Mouse (Mus musculus) yolk sac, embryonic 10.5 days (tissue): Measurements from ENCODE around the gene Zic2.
A peak's percentile ranks its signal among the peaks of the same experiment; 100 is the strongest.
"Not testable (repeated sequence)": the region's sequence is repeated elsewhere in the genome, so short reads cannot be mapped to it uniquely, and the experiment has no call there.

ENCODE experiments used
- DNase-seq: peaks from one replicate; pipeline ENCODE4 v3.0.0-alpha.2; 2017; ENCODE audit warnings: low spot score

Zic2 gene

GRCm38 (mm10) chr14:122474891-122475556 lies at the start of gene Zic2:
TSS of gene Zic2 (plus strand) at chr14:122475435.
- peak; percentile 65 for DNase-seq

- DNase-seq, result no peak
Measured at GRCm38 (mm10) chr14:122426529-122427203, 48.6 kb upstream of the Zic2 start.

- no peak for DNase-seq
Measured at GRCm38 (mm10) chr14:122427204-122427560, 48.1 kb upstream of the Zic2 start.

- DNase-seq, result no peak
Measured at GRCm38 (mm10) chr14:122427654-122428053, 47.6 kb upstream of the Zic2 start.

- DNase-seq, result no peak
Measured at GRCm38 (mm10) chr14:122432558-122432957, 42.7 kb upstream of the Zic2 start.

- no peak for DNase-seq
Measured at GRCm38 (mm10) chr14:122434039-122434438, 41.2 kb upstream of the Zic2 start.

- no peak for DNase-seq
Measured at GRCm38 (mm10) chr14:122436850-122437249, 38.4 kb upstream of the Zic2 start.

- DNase-seq, result no peak
Measured at GRCm38 (mm10) chr14:122449601-122450495, 25.4 kb upstream of the Zic2 start.

- DNase-seq, result peak; percentile 36
Measured at GRCm38 (mm10) chr14:122450496-122451382, 24.5 kb upstream of the Zic2 start, which contains the start of gene Gm5089. TSS of gene Gm5089 (minus strand) at chr14:122451115.

GRCm38 (mm10) chr14:122451551-122452145 lies 23.6 kb upstream of the Zic2 start:
- no peak for DNase-seq

- no peak for DNase-seq
Measured at GRCm38 (mm10) chr14:122452701-122453387, 22.4 kb upstream of the Zic2 start.

GRCm38 (mm10) chr14:122453388-122453995 lies 21.7 kb upstream of the Zic2 start:
- peak; percentile 42 for DNase-seq

GRCm38 (mm10) chr14:122453996-122454738 lies 21.1 kb upstream of the Zic2 start:
- no peak for DNase-seq

- DNase-seq, result no peak
Measured at GRCm38 (mm10) chr14:122454901-122455561, 20.2 kb upstream of the Zic2 start.

- DNase-seq, result no peak
Measured at GRCm38 (mm10) chr14:122455562-122455958, 19.7 kb upstream of the Zic2 start.

GRCm38 (mm10) chr14:122459332-122459731 lies 15.9 kb upstream of the Zic2 start:
- DNase-seq, result not testable (repeated sequence)

GRCm38 (mm10) chr14:122459776-122460175 lies 15.5 kb upstream of the Zic2 start:
- DNase-seq, result no peak

GRCm38 (mm10) chr14:122460226-122460625 lies 15.0 kb upstream of the Zic2 start:
- no peak for DNase-seq

GRCm38 (mm10) chr14:122461500-122461899 lies 13.7 kb upstream of the Zic2 start:
- DNase-seq, result no peak
